Mouse (Mus musculus) heart, adult 2 months (tissue): Measurements from ENCODE around the gene Grhl3. TPM values are rescaled to one million over a fixed set of nuclear protein-coding genes. Genes with fewer than 3 reads are reported as not detected.

Experiments
- DNase-seq, 2 experiments: peaks; one replicate each; pipeline ENCODE4 v3.0.0; 2021
- H3K27ac ChIP-seq: fragments of 200-600 bp; 2 replicates; pipeline ENCODE4 v1.8.1; 2022
- H3K27me3 ChIP-seq: fragments of 200-500 bp; 2 replicates; pipeline ENCODE4 v1.6.1; 2012; ENCODE audit warnings: mild to moderate bottlenecking, low read length, inconsistent platforms, mixed read lengths; ENCODE audit not compliant: control insufficient read depth, insufficient read depth
- H3K36me3 ChIP-seq: fragments of 200-500 bp; 2 replicates; pipeline ENCODE4 v1.6.1; 2012; ENCODE audit warnings: low read length, inconsistent platforms; ENCODE audit not compliant: control insufficient read depth, insufficient read depth
- H3K4me1 ChIP-seq: fragments of 200-500 bp; 2 replicates; pipeline ENCODE4 v1.6.1; 2011; ENCODE audit warnings: low read length; ENCODE audit not compliant: control insufficient read depth, insufficient read depth
- H3K4me3 ChIP-seq: fragments of 200-600 bp; 2 replicates; pipeline ENCODE4 v1.8.1; 2022
- H3K79me2 ChIP-seq: fragments of 200-500 bp; replicated peaks from 2 replicates; pipeline ENCODE4 v1.6.1; 2012; ENCODE audit warnings: mild to moderate bottlenecking, inconsistent platforms, low read length, moderate library complexity, mixed read lengths; ENCODE audit not compliant: control insufficient read depth, insufficient read depth
- H3K9ac ChIP-seq: fragments of 200-500 bp; 2 replicates; pipeline ENCODE4 v1.6.1; 2012; ENCODE audit warnings: low read depth, mild to moderate bottlenecking, control low read depth, inconsistent platforms, low read length, mixed read lengths
- CTCF ChIP-seq: fragments of 200-600 bp; IDR thresholded peaks from 2 replicates; pipeline ENCODE4 v1.8.1; 2022; ENCODE audit warnings: antibody characterized with exemption, mild to moderate bottlenecking, moderate library complexity
- EP300 ChIP-seq: fragments of 200-500 bp; IDR thresholded peaks from 2 replicates; pipeline ENCODE4 v1.6.1; 2011; ENCODE audit warnings: low read depth, low read length, control low read depth; ENCODE audit not compliant: insufficient read depth
- POLR2A ChIP-seq: fragments of 200-500 bp; IDR thresholded peaks from 2 replicates; pipeline ENCODE4 v1.6.1; 2011; ENCODE audit warnings: mild to moderate bottlenecking, low read depth, low read length, control low read depth; ENCODE audit not compliant: insufficient read depth
- WGBS: fragments of 180-500 bp; shearing (Covaris S2); methylation state at CpG from one replicate; pipeline ENCODE4 v1.1.7; 2018; 5-methylcytosine and 5-hydroxymethylcytosine counted together
- intact Hi-C: fragments of 180-260 bp; cut with DNase I; formaldehyde crosslinking; loops from one replicate; pipeline ENCODE4 v1.15.1; 2025
- polyA plus RNA-seq: library from polyadenylated mRNA; depleted of rRNA; stranded (reverse); fragments of >200 nt; gene quantifications from 2 replicates; pipeline ENCODE4 v1.2.3, GENCODE M21; 2012
- total RNA-seq, 2 experiments: library from RNA; stranded (reverse); gene quantifications; 2 replicates each; pipeline ENCODE4 v1.2.3; 2021

Grhl3 gene
- total and polyA plus RNA-seq, 3 experiments = 0.04 to 0.14 (median 0.08) TPM

DNA sequence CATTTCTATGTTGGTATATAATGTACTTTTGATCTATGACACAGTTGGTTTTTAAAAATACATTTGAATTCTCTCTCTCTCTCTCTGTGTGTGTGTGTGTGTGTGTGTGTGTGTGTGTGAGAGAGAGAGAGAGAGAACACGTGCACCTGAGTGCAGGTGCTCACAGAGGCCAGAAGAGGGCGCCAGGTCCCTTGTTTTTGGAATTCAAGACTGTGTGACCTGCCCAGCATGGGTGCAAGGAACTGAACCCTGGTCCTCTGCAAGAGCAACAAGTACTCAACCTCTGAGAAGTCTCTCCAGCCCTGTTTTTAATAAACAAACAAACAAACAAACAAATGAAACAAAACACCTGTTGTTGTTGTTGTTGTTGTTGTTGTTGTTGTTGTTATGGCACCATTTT is 36.6 kb upstream of the Grhl3 start:
- no peak overlapping the region for H3K27ac ChIP-seq
- no peak overlapping the region for H3K4me3 ChIP-seq
- no peak for DNase-seq
- H3K79me2 ChIP-seq = no peaks in the 10 kb centered on the region
- no peak overlapping the region for H3K9ac ChIP-seq
- TF ChIP-seq CTCF (no peak), EP300 (no peak), POLR2A (no peak)
- intact Hi-C loops = no loop called here
- 83% methylated on average over 2 of the region's 2 CpGs for WGBS
- H3K27me3 ChIP-seq = no peaks in the 10 kb centered on the region
- no peaks in the 10 kb centered on the region for H3K36me3 ChIP-seq
- no peaks in the 10 kb centered on the region for H3K4me1 ChIP-seq

DNA sequence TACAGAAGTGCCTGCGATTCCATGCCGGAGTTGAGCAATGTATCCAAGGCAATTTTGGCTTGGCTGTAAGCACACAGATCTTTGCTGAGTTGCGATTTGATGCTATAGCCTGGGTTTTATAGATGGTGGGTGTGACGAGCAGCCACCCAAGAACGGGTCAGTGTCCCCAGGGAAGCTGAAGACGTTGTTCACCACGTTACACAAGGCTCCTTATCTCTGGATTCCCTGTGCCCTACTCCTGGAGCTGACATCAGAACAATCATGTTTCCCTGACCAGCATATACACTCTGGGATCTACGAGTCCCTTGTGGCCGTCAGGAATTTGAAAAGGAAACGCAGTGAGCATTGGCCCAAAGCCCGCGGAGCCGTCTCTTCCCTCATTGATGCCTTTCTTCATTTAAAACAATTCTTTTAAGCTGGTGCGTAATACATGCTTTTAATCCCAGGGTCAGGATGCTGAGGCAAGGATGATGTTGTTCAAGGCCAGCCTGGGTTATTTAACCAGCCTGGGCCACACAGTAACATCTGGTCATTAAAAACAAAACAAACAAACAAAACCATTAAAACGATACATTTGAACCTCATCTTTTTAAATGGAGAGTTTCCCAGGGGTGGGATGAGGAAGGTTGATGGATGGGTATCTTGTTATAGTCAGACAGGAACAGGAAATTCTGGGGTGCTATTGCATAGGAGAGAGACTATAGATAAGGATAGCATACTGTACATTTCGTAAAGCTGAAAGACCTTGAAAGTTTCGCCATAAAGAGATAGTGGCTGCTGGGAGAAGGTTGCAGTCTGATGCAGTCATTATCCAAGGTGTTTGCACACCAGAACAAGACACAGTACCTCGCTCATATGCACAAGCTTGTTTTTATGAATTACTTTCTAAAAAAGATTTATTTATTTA is 34.8 kb upstream of the Grhl3 start:
- Histone ChIP-seq H3K4me1 (no peaks in the 10 kb centered on the region), H3K27me3 (no peaks in the 10 kb centered on the region), H3K27ac (no peak overlapping the region), H3K4me3 (no peak overlapping the region), H3K79me2 (no peaks in the 10 kb centered on the region), H3K9ac (no peak overlapping the region), H3K36me3 (no peaks in the 10 kb centered on the region)
- intact Hi-C loops = no loop called here
- no peak for TF ChIP-seq POLR2A
- TF ChIP-seq CTCF = no peak
- TF ChIP-seq EP300 = no peak
- no peak for DNase-seq
- WGBS = 48% methylated on average over 18 of the region's 18 CpGs

DNA sequence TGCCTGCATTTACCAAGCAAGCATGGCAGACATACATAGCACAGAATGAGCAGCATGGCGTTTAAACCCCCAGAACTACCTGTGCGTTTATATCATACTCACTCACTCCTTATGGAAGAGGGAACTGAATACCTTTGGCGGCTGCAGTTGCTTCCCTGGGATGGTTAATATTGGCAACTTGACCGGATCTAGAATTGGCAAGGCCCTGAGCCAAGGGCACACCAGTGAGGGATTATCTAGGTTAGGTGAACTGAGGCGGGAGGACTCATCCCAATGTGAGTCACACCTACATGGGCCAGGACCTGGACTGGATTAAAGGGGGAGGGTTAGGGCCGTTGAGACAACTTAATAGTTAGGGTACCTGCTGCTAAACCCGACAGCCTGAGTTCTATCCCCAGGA is 32.8 kb upstream of the Grhl3 start:
- no peak for DNase-seq
- Histone ChIP-seq H3K79me2 (no peaks in the 10 kb centered on the region), H3K4me1 (no peaks in the 10 kb centered on the region), H3K27ac (no peak overlapping the region), H3K4me3 (no peak overlapping the region), H3K27me3 (no peaks in the 10 kb centered on the region), H3K36me3 (no peaks in the 10 kb centered on the region), H3K9ac (no peak overlapping the region)
- no peak for TF ChIP-seq EP300
- TF ChIP-seq CTCF = no peak
- no peak for TF ChIP-seq POLR2A
- 89% methylated on average over 7 of the region's 7 CpGs for WGBS
- intact Hi-C loops = no loop called here

DNA sequence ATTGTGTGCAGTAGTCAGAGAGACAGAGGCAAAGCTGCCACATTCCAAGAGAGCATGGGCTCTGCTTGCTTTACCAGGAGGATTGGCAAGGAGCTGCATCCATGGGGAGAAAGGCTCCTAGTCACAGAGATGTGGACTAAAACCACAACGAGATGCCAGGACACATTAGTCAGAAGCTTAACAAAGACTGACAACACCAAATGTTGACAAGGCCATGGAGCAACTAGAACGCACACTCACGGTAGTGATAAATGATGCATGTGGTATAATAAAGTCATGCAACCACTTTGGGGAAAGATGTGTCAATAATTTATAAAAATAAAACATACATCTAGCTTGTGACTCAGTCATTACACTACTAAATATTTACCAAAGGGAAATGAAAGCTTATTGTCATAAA is 28.1 kb upstream of the Grhl3 start:
- no peaks in the 10 kb centered on the region for H3K27me3 ChIP-seq
- H3K4me3 ChIP-seq = no peak overlapping the region
- 85% methylated on average over 3 of the region's 3 CpGs for WGBS
- intact Hi-C loops = no loop called here
- H3K36me3 ChIP-seq = no peaks in the 10 kb centered on the region
- no peak for DNase-seq
- H3K4me1 ChIP-seq = no peaks in the 10 kb centered on the region
- H3K9ac ChIP-seq = no peak overlapping the region
- no peak overlapping the region for H3K27ac ChIP-seq
- TF ChIP-seq EP300 = no peak
- TF ChIP-seq POLR2A = no peak
- no peak for TF ChIP-seq CTCF
- H3K79me2 ChIP-seq = no peaks in the 10 kb centered on the region

DNA sequence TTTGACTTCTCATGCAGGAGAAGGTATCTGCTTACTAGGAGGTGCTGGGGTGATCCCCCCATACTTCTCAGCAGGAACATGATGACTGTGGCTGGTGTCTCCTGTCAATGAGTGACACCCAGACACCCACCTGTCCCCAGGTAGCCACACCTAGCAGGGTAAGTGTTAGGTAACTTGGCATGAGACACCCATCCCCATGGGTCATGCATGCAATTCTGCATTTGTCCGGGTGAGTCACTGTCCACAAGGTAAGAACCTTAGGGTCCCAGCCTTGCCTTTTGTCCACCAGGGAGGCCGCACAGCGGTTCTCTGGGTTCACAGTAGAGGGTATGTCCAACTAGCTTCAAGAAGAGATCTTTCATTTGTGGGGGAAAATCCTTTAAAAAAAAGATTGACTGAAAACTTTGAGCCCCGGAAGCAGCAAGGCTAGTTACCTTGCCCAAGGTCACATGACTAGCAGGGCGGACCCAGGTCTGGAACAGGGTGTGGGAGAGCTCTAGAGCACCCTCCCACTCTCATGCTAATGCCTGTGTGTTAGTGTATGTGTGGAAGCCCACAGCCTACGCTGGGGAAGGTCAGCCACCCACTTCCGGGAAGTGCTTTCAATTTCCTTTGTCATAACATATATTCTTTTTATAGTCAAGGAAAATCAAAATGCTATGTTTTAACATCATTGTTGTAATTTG is 26.2 kb upstream of the Grhl3 start:
- Histone ChIP-seq H3K4me1 (no peaks in the 10 kb centered on the region), H3K27ac (no peak overlapping the region), H3K4me3 (no peak overlapping the region), H3K36me3 (no peaks in the 10 kb centered on the region), H3K27me3 (no peaks in the 10 kb centered on the region), H3K9ac (no peak overlapping the region), H3K79me2 (no peaks in the 10 kb centered on the region)
- 80% methylated on average over 7 of the region's 7 CpGs for WGBS
- no peak for TF ChIP-seq POLR2A
- TF ChIP-seq EP300 = no peak
- no peak for TF ChIP-seq CTCF
- no peak for DNase-seq
- intact Hi-C loops = no loop called here

DNA sequence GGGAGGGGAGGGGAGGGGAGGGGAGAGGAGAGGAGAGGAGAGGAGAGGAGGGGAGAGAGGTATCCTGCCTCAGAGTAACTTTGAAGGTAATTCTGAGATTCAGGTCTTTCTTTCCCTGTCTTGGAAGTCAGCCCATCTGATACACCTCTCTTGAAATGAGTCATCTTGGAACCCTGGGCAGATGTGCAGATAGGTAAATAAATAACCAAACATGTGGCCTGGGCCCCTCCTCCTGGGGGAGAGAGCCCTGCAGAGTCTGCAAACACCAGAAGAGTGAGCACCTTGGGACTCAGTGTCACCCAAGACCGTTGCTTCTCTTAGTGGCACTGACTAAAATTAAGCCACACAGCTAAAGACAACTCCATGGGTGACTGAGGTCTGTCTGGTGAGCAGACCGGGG is 25.6 kb upstream of the Grhl3 start:
- WGBS = 62% methylated on average over 2 of the region's 2 CpGs
- intact Hi-C loops = no loop called here
- H3K79me2 ChIP-seq = no peaks in the 10 kb centered on the region

More for the DNA sequence above, 25.6 kb upstream of the Grhl3 start:
- Histone ChIP-seq H3K4me1 (no peaks in the 10 kb centered on the region), H3K27me3 (no peaks in the 10 kb centered on the region), H3K9ac (no peak overlapping the region), H3K4me3 (no peak overlapping the region), H3K36me3 (no peaks in the 10 kb centered on the region), H3K27ac (no peak overlapping the region)
- TF ChIP-seq POLR2A = no peak
- no peak for TF ChIP-seq EP300
- no peak for TF ChIP-seq CTCF
- DNase-seq = no peak
